Mouse (Mus musculus) hindbrain, embryonic 12.5 days (tissue): ENCODE results near the gene Hs6st2. TPM values are rescaled to one million over a fixed set of nuclear protein-coding genes. Genes with fewer than 3 reads are reported as not detected.

ENCODE experiments used
- ATAC-seq: fragments of 200-750 bp; cut with Nextera tagmentation; 2 replicates; pipeline ENCODE4 v1.8.0; 2017; ENCODE audit warnings: moderate TSS enrichment; ENCODE audit not compliant: low FRiP score
- H3K27ac ChIP-seq: fragments of 300-500 bp; sonication (generic); 2 replicates; pipeline ENCODE4 v1.5.1; 2016; ENCODE audit warnings: mild to moderate bottlenecking
- H3K27me3 ChIP-seq: fragments of 300-500 bp; sonication (generic); 2 replicates; pipeline ENCODE4 v1.6.1; 2016; ENCODE audit warnings: mild to moderate bottlenecking
- H3K36me3 ChIP-seq: fragments of 300-500 bp; sonication (generic); 2 replicates; pipeline ENCODE4 v1.6.1; 2016; ENCODE audit warnings: mild to moderate bottlenecking
- H3K4me1 ChIP-seq: fragments of 300-500 bp; sonication (generic); 2 replicates; pipeline ENCODE4 v1.6.1; 2016
- H3K4me2 ChIP-seq: fragments of 300-500 bp; sonication (generic); replicated peaks from 2 replicates; pipeline ENCODE4 v1.6.1; 2016; ENCODE audit warnings: mild to moderate bottlenecking
- H3K4me3 ChIP-seq: fragments of 300-500 bp; sonication (generic); 2 replicates; pipeline ENCODE4 v1.5.1; 2016; ENCODE audit warnings: mild to moderate bottlenecking
- H3K9ac ChIP-seq: fragments of 300-500 bp; sonication (generic); 2 replicates; pipeline ENCODE4 v1.6.1; 2016; ENCODE audit warnings: mild to moderate bottlenecking, moderate library complexity
- H3K9me3 ChIP-seq: fragments of 300-500 bp; sonication (generic); replicated peaks from 2 replicates; pipeline ENCODE4 v1.6.1; 2016; ENCODE audit warnings: mild to moderate bottlenecking
- WGBS: fragments of 180-500 bp; shearing (Covaris S2); methylation state at CpG from one replicate; pipeline ENCODE4 v1.1.7; 2016; 5-methylcytosine and 5-hydroxymethylcytosine counted together
- polyA plus RNA-seq: library from polyadenylated mRNA; unstranded; fragments of >200 nt; fragmentation: Nextera tagmentation; extraction: Ambion mirVana; gene quantifications from 2 replicates; pipeline ENCODE4 v1.2.1, GENCODE M21; 2016

Gene Hs6st2
- polyA plus RNA-seq, 1 experiment from 2014 or later, result 18.3 TPM

DNA sequence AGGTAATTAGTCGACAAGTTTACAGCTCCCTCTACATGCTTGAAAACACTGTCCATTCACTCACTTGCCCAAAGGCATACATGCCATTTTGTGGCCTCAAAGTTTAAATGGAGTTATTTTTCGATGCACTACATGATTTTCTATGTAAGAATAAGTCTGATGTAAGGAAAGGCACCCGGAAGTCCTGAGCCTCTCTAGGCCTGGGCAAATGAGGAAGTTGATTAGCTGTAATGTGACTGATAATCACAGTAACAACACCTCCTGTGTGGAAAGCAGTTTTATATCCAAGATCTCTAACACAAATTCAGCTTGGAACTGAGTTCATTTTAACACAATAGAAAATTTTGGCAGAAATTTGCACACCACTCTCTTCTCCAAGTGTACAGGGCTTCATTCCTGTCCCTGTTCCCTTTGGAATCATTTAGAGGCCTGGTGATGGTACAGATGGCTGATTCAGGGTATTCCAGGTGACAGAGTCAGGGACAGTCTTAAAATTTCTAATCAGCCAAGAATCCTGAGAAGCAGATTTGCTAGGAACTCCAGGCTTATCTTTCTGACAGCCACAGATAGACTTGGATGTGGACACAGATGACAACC, 38.9 kb downstream of the Hs6st2 start:
- H3K27ac ChIP-seq, result no peak overlapping the region
- 83% methylated on average over 3 of the region's 3 CpGs for WGBS
- H3K36me3 ChIP-seq, result no peaks in the 10 kb centered on the region
- no peaks in the 10 kb centered on the region for H3K4me1 ChIP-seq
- H3K4me2 ChIP-seq, result no peak overlapping the region
- H3K27me3 ChIP-seq, result no peaks in the 10 kb centered on the region
- H3K9me3 ChIP-seq, result no peaks in the 10 kb centered on the region
- H3K4me3 ChIP-seq, result no peak overlapping the region
- ATAC-seq, result no peak
- no peak overlapping the region for H3K9ac ChIP-seq

DNA sequence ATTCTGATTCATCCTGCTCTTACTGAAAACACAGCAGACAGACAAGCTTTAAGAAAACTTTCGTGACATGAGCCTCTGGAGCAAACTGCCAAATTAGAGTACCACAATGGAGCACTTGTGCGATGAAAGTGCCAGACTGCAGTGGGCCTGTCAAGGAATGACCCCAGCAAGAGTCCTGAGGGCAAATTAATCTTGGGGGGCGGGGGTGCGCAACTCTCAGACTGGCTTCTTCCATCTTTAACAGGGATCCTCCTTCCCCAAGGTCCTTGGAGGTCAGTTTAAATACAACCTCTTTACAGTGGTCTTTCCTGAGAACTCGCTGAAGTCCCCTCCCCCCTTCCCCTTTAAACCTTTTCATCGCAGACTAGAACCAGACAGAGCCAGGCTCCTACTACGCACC, 45.9 kb downstream of the Hs6st2 start:
- H3K4me3 ChIP-seq, result no peak overlapping the region
- no peak overlapping the region for H3K9ac ChIP-seq
- H3K9me3 ChIP-seq, result no peaks in the 10 kb centered on the region
- no peaks in the 10 kb centered on the region for H3K4me1 ChIP-seq
- 62% methylated on average over 7 of the region's 7 CpGs for WGBS
- no peak overlapping the region for H3K27ac ChIP-seq
- H3K36me3 ChIP-seq, result no peaks in the 10 kb centered on the region
- no peak overlapping the region for H3K4me2 ChIP-seq
- H3K27me3 ChIP-seq, result no peaks in the 10 kb centered on the region
- no peak for ATAC-seq

DNA sequence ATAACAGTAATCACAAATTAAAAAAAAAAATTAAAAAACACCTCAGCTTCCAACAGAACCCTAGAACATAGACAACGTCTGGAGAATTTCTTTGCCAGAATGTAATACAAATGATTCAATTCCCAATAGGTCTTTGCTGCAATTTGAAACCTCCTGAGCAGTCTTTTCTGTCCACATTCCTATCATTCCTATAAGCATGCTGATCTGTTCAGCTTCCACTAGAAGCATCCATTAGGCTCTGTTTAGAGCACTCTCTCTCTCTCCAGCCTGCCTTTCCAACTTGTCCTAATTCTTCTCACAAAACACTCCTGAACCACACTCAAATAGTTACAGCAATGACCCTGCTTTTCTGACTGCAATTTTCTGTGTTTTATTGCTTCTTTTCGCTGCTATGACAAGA, 50.3 kb downstream of the Hs6st2 start:
- H3K27ac ChIP-seq, result no peak overlapping the region
- H3K4me2 ChIP-seq, result no peak overlapping the region
- no peak overlapping the region for H3K9ac ChIP-seq
- H3K4me1 ChIP-seq, result no peaks in the 10 kb centered on the region
- ATAC-seq, result no peak
- H3K27me3 ChIP-seq, result no peaks in the 10 kb centered on the region
- H3K9me3 ChIP-seq, result no peaks in the 10 kb centered on the region
- H3K36me3 ChIP-seq, result no peaks in the 10 kb centered on the region
- H3K4me3 ChIP-seq, result no peak overlapping the region
- WGBS, result 50% methylated on average over 2 of the region's 2 CpGs

DNA sequence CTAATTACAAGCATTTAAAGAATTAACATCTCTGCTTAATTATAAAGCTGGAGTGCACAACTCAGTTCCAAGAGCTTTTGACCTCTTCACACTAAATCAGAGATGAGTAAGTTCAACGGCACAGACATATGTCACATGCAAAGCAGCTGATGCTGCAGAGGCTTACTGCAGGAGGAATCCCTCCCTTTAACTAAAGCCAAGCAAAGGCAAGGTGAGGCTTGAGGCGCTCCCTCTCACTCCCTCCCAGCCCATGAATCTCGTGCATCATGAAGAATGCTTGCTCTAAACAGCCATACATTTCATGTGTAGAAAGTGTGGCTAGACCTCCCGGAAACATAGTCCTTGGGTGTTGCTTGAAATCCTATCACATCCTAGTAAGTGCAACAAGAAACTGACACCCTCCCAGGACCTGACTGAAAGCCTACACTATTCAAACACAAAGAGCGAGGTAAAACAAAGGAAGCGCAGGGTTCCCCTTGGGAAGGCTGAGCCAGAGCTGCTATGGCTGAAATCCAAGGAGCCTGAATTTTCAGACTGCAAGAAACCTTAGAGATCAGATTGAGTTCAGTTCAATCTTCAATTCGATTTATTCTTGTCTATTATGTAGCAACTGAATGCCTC, 67.2 kb downstream of the Hs6st2 start:
- 0 out of 2 replicates have a peak, but pooled peaks cover 2% of the 10 kb centered on the region for H3K27me3 ChIP-seq
- no peaks in the 10 kb centered on the region for H3K9me3 ChIP-seq
- H3K4me1 ChIP-seq, result 0 out of 2 replicates have a peak, but pooled peaks cover 4% of the 10 kb centered on the region
- 0 out of 2 replicates have a peak, but pooled peaks have one; percentile 50 for ATAC-seq
- no peak overlapping the region for H3K4me3 ChIP-seq
- peak overlapping the region; percentile 3; the same call in 1 of the 2 replicates for H3K4me2 ChIP-seq
- no peak overlapping the region for H3K9ac ChIP-seq
- H3K36me3 ChIP-seq, result no peaks in the 10 kb centered on the region
- H3K27ac ChIP-seq, result no peak overlapping the region
- WGBS, result 33% methylated on average over 7 of the region's 7 CpGs

DNA sequence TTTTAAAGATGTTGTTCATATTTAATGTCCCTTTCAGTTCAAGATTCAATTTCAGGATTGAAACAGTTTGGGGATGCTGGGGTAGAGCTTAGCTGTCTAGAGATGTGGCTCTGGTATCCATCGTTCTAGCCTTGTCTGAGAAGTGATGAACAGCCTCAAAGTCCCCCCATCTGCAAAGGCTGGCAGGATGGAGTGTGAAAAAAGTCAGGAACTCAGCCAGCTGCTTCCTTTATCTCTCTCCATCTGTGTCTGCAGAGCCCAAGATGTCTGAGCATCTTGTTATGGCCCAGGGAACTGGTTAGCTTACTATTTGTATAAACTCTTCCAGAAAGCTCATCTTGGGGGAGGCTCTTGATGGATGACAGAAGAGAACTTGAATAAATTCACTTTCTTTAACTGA, 70.9 kb downstream of the Hs6st2 start:
- no peaks in the 10 kb centered on the region for H3K9me3 ChIP-seq
- ATAC-seq, result no peak
- WGBS, result 65% methylated on average over 1 of the region's 1 CpGs
- H3K9ac ChIP-seq, result no peak overlapping the region
- H3K27me3 ChIP-seq, result no peaks in the 10 kb centered on the region
- H3K4me1 ChIP-seq, result 0 out of 2 replicates have a peak, but pooled peaks cover 4% of the 10 kb centered on the region
- no peak overlapping the region for H3K4me2 ChIP-seq
- H3K36me3 ChIP-seq, result no peaks in the 10 kb centered on the region
- H3K4me3 ChIP-seq, result no peak overlapping the region
- no peak overlapping the region for H3K27ac ChIP-seq

DNA sequence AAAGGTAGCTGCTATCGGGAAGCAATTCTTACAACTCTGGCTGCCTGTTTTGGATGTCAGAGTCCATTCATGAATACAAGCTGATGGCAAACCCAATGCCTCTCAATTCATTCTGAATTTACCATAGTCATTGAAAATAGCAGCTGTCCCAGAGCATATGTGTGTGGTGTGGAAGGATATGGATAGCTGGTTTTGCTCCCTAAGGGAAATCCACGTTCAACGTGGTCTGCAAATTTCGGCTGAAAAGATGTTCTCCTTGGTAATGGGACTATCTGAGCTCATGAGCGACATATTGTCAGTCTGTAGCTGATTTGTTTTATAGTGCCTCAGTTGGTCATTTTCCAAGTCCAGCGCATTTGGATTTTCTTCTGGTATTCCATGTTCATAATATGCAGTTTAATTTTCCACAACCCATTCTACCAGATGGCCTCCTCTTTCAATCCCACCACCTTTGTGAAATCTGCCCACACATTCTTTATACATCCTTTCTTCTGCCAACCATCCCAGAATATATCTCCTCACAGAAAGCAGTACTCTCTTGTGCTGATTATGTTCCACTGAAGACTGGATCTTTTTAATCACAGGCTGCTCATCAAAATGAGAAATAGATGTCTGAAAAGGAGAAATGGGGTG, 75.3 kb downstream of the Hs6st2 start:
- 87% methylated on average over 6 of the region's 6 CpGs for WGBS
- H3K9ac ChIP-seq, result no peak overlapping the region
- H3K27ac ChIP-seq, result no peak overlapping the region
- no peaks in the 10 kb centered on the region for H3K9me3 ChIP-seq
- H3K27me3 ChIP-seq, result no peaks in the 10 kb centered on the region
- no peak overlapping the region for H3K4me3 ChIP-seq
- no peak overlapping the region for H3K4me2 ChIP-seq
- H3K4me1 ChIP-seq, result no peaks in the 10 kb centered on the region
- no peak for ATAC-seq
- no peaks in the 10 kb centered on the region for H3K36me3 ChIP-seq

DNA sequence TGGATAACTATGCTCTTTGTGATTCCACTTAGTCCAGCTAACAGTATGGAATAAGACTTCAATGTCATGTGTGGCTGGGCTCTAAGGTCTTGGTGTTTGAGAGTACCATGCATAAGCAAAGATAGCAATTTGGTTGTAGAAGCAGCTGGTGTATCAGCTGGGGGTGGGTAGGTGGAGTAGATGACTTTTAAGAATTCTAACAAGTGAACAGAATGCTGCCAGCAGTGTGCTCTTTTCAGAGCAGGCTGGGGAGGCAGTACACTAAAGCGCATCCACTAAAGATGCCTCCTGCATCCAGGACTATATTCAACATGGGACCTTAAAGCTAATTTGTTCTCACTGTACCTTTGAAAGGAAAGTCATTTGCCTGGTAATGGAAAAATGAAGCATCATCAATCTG, 88.9 kb downstream of the Hs6st2 start:
- Histone ChIP-seq H3K27me3 (no peaks in the 10 kb centered on the region), H3K9ac (no peak overlapping the region), H3K4me1 (no peaks in the 10 kb centered on the region), H3K4me2 (no peak overlapping the region), H3K27ac (no peak overlapping the region), H3K4me3 (no peak overlapping the region), H3K36me3 (no peaks in the 10 kb centered on the region), H3K9me3 (no peaks in the 10 kb centered on the region)
- ATAC-seq, result no peak
- WGBS, result 100% methylated on average over 1 of the region's 1 CpGs

DNA sequence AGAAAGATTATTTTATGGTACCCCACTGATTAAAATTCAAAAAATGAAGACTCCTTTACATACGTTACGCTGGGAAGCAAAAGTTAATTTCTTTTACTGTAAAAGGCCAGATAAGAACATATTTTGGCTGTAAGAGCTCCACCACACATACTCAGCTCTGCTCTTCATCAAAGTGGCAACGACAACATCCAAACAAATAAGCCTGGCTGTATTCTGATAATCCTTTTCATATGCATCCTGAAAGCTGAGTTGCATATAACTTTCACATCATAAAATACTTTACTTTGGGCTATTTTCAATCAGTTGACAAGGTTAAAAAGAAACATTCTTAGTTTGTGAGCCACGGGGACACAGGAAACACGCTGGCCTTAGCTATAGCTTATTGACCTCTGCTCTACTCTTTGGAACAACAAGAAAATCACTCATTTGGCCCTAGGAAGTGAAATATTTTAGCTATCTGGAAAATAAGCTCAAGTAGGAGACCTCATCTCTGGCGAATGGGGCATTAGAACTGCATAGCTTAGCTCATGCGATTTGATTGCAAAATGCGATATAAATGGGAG, 91.1 kb downstream of the Hs6st2 start:
- H3K27ac ChIP-seq, result no peak overlapping the region
- H3K36me3 ChIP-seq, result no peaks in the 10 kb centered on the region
- no peaks in the 10 kb centered on the region for H3K27me3 ChIP-seq
- no peaks in the 10 kb centered on the region for H3K9me3 ChIP-seq
- no peaks in the 10 kb centered on the region for H3K4me1 ChIP-seq
- no peak overlapping the region for H3K4me3 ChIP-seq
- ATAC-seq, result no peak
- no peak overlapping the region for H3K9ac ChIP-seq
- WGBS, result 88% methylated on average over 8 of the region's 8 CpGs
- H3K4me2 ChIP-seq, result no peak overlapping the region

DNA sequence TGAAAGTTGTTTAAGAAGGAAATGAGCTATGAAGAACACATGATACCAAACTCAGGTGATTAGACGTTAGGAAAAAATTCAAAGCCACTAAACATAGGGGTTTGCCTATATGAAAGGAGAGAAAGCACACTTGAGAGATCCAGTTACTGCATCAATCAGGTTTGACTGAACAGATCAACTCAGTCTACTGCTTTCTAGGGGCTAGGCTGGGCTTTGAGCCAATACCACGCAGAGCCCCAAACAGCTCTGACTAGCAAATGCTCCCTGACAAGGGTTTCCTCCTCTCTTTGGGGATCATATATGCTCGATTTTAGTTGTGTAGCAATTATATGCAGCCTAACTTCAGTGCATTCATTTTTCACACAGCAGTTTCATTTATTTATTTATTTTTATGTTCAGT, 96.2 kb downstream of the Hs6st2 start:
- no peak overlapping the region for H3K4me3 ChIP-seq
- no peak for ATAC-seq
- H3K9me3 ChIP-seq, result no peaks in the 10 kb centered on the region
- H3K27ac ChIP-seq, result no peak overlapping the region
- no peak overlapping the region for H3K4me2 ChIP-seq
- H3K27me3 ChIP-seq, result no peaks in the 10 kb centered on the region
- no peaks in the 10 kb centered on the region for H3K36me3 ChIP-seq
- no peak overlapping the region for H3K9ac ChIP-seq
- WGBS, result 64% methylated on average over 3 of the region's 3 CpGs
- no peaks in the 10 kb centered on the region for H3K4me1 ChIP-seq

DNA sequence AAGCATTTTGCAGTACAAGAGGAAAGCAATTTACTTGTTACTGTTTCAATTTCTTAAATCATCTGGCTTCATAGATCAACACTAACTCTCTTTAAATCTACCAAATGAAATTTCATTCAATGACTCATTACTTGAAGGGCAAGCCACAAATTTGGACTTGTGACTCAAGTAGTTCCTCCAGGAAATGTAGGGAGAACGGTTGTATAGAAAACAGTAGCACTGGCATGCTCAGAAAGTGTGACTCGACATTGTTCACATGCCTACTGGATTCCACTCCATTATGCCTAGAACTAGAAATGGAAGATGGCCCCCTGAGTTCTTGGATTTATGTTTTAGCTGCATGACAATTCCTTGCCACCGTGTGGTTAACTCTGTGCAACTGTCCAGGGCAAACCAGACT, 100.0 kb downstream of the Hs6st2 start:
- 91% methylated on average over 3 of the region's 3 CpGs for WGBS

DNA sequence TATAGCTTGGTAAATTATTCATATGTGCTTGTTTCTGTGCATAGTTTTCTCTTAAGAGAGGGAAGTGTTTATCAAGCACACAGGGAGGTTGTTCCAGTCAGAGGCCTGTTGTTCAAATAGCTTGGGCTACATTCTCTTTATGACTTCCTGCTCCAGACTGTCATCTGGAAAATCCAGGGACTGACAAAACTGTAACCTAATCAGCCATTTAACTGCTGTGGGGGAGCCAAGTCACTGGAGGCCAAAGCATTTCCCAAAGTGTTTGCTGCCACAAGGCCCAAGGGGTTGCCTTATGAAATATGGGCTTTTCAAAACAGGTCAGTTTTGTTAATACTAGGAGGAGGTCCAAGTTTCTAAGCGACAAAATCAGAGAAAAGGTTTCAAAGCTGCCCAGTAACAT, 119.8 kb downstream of the Hs6st2 start:
- H3K4me1 ChIP-seq, result no peaks in the 10 kb centered on the region
- H3K27me3 ChIP-seq, result no peaks in the 10 kb centered on the region
- no peak overlapping the region for H3K4me3 ChIP-seq
- H3K9me3 ChIP-seq, result no peaks in the 10 kb centered on the region
- 58% methylated on average over 1 of the region's 1 CpGs for WGBS
- H3K9ac ChIP-seq, result no peak overlapping the region
- no peak overlapping the region for H3K4me2 ChIP-seq
- H3K27ac ChIP-seq, result no peak overlapping the region
- no peaks in the 10 kb centered on the region for H3K36me3 ChIP-seq
- ATAC-seq, result no peak

More for the DNA sequence above, 100.0 kb downstream of the Hs6st2 start:
- H3K4me2 ChIP-seq, result no peak overlapping the region
- no peak overlapping the region for H3K9ac ChIP-seq
- no peak for ATAC-seq
- H3K4me1 ChIP-seq, result no peaks in the 10 kb centered on the region
- H3K4me3 ChIP-seq, result no peak overlapping the region
- no peaks in the 10 kb centered on the region for H3K9me3 ChIP-seq
- no peaks in the 10 kb centered on the region for H3K36me3 ChIP-seq
- no peak overlapping the region for H3K27ac ChIP-seq
- no peaks in the 10 kb centered on the region for H3K27me3 ChIP-seq

DNA sequence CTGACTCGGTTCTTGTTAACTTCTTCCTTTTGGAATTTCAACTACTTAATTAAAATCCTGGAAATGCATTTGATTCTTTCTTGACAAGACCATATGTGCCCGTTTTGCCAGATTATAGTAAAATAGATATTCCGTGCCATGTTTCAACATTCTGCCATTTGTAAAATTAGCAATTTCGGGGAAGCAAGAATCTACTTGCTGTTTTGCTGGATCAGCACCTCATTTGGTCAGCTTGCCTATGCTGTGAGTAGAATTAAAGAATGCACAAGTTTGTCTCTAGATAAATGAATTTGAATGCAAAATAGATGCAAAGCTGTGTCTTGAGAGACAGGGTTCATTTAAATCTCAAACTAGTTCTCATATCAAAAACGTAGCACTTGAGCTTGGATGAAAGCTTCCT, 142.0 kb downstream of the Hs6st2 start:
- no peaks in the 10 kb centered on the region for H3K36me3 ChIP-seq
- no peak overlapping the region for H3K4me2 ChIP-seq
- no peaks in the 10 kb centered on the region for H3K27me3 ChIP-seq
- no peak for ATAC-seq
- 84% methylated on average over 5 of the region's 5 CpGs for WGBS
- no peak overlapping the region for H3K27ac ChIP-seq
- no peaks in the 10 kb centered on the region for H3K9me3 ChIP-seq
- H3K4me1 ChIP-seq, result no peaks in the 10 kb centered on the region
- no peak overlapping the region for H3K4me3 ChIP-seq
- no peak overlapping the region for H3K9ac ChIP-seq
